Mouse (Mus musculus) MEL (cell line): ENCODE data around the gene Malsu1. TPM values are rescaled to one million over a fixed set of nuclear protein-coding genes. Genes with fewer than 3 reads are reported as not detected.

Experiments used
- DNase-seq: peaks from one replicate; pipeline ENCODE4 v3.0.0; 2011; ENCODE audit warnings: low read depth, low spot score
- H3K27ac ChIP-seq: 2 replicates; pipeline ENCODE4 v1.5.1; 2012; ENCODE audit warnings: low read depth, mild to moderate bottlenecking, control low read depth, low read length, moderate library complexity; ENCODE audit not compliant: control insufficient read depth
- H3K27me3 ChIP-seq, 2 experiments: fragments of 150-350 bp in 1 of 2; sonication (generic) in 1 of 2; 2 replicates each; pipeline ENCODE4 v1.6.1; 2012; ENCODE audit warnings: low read length in 2 of 2, mild to moderate bottlenecking in 2 of 2, improper control_type of control experiment in 1 of 2, moderate library complexity in 1 of 2; ENCODE audit not compliant: insufficient read depth in 2 of 2, control insufficient read depth in 1 of 2
- H3K36me3 ChIP-seq, 2 experiments: 2 replicates each; pipeline ENCODE4 v1.6.1; 2012 to 2014; ENCODE audit warnings: low read length in 2 of 2, improper control_type of control experiment in 1 of 2, inconsistent platforms in 1 of 2, mild to moderate bottlenecking in 1 of 2; ENCODE audit not compliant: insufficient read depth in 2 of 2, control insufficient read depth in 1 of 2
- H3K4me1 ChIP-seq, 2 experiments: fragments of 150-350 bp in 1 of 2; sonication (generic) in 1 of 2; 2 replicates each; pipeline ENCODE4 v1.6.1; 2012; ENCODE audit warnings: low read length in 2 of 2, improper control_type of control experiment in 1 of 2, mild to moderate bottlenecking in 1 of 2; ENCODE audit not compliant: insufficient read depth in 2 of 2, control insufficient read depth in 1 of 2
- H3K4me3 ChIP-seq, 2 experiments: fragments of 150-350 bp in 1 of 2; sonication (generic) in 1 of 2; 2 replicates each; pipeline ENCODE4 v1.5.1; 2012; ENCODE audit warnings: low read depth in 2 of 2, low read length in 2 of 2, mild to moderate bottlenecking in 2 of 2, moderate library complexity in 2 of 2, control low read depth in 1 of 2, improper control_type of control experiment in 1 of 2; ENCODE audit not compliant: control insufficient read depth in 1 of 2, insufficient read depth in 1 of 2
- H3K79me2 ChIP-seq: 2 replicates; pipeline ENCODE4 v1.6.1; 2012; ENCODE audit warnings: mild to moderate bottlenecking, low read length, moderate library complexity; ENCODE audit not compliant: control insufficient read depth, poor library complexity, insufficient read depth
- H3K9ac ChIP-seq: 2 replicates; pipeline ENCODE4 v1.6.1; 2012; ENCODE audit warnings: low read depth, mild to moderate bottlenecking, control low read depth, low read length, moderate library complexity; ENCODE audit not compliant: control insufficient read depth, poor library complexity, severe bottlenecking
- H3K9me3 ChIP-seq: fragments of 150-350 bp; sonication (generic); replicated peaks from 2 replicates; pipeline ENCODE4 v1.6.1; 2012; ENCODE audit warnings: mild to moderate bottlenecking, low read length, improper control_type of control experiment, moderate library complexity; ENCODE audit not compliant: insufficient read depth
- BHLHE40 ChIP-seq: IDR thresholded peaks from 2 replicates; pipeline ENCODE4 v1.6.1; 2012; ENCODE audit warnings: low read depth, mild to moderate bottlenecking, inconsistent platforms, low read length, improper control_type of control experiment, borderline replicate concordance
- CHD1 ChIP-seq: IDR thresholded peaks from 2 replicates; pipeline ENCODE4 v1.6.1; 2012; ENCODE audit warnings: low read depth, mild to moderate bottlenecking, inconsistent platforms, low read length, improper control_type of control experiment
- CHD2 ChIP-seq: IDR thresholded peaks from 2 replicates; pipeline ENCODE4 v1.6.1; 2011; ENCODE audit warnings: low read length, improper control_type of control experiment
- GABPA ChIP-seq: IDR thresholded peaks from 2 replicates; pipeline ENCODE4 v1.6.1; 2012; ENCODE audit warnings: low read depth, mild to moderate bottlenecking, inconsistent platforms, low read length, improper control_type of control experiment, moderate library complexity
- GATA1 ChIP-seq: IDR thresholded peaks from 2 replicates; pipeline ENCODE4 v1.6.1; 2011; ENCODE audit warnings: low read depth, low read length, improper control_type of control experiment
- KAT2A ChIP-seq: conservative IDR thresholded peaks from 2 replicates; pipeline ENCODE4 v1.6.1; 2012; ENCODE audit warnings: low read depth, low read length, improper control_type of control experiment, inconsistent platforms
- MAX ChIP-seq: IDR thresholded peaks from 2 replicates; pipeline ENCODE4 v1.6.1; 2011; ENCODE audit warnings: low read length, improper control_type of control experiment
- MEF2A ChIP-seq: IDR thresholded peaks from 2 replicates; pipeline ENCODE4 v1.6.1; 2014; ENCODE audit warnings: low read depth, mild to moderate bottlenecking, inconsistent platforms, low read length, improper control_type of control experiment; ENCODE audit not compliant: poor library complexity, insufficient replicate concordance, severe bottlenecking; ENCODE audit errors: extremely low read depth
- MXI1 ChIP-seq: IDR thresholded peaks from 2 replicates; pipeline ENCODE4 v1.6.1; 2011; ENCODE audit warnings: mild to moderate bottlenecking, low read depth, low read length, improper control_type of control experiment
- MYC ChIP-seq: IDR thresholded peaks from 2 replicates; pipeline ENCODE4 v1.6.1; 2011; ENCODE audit warnings: low read depth, mild to moderate bottlenecking, low read length, improper control_type of control experiment, moderate library complexity
- POLR2A ChIP-seq, 2 experiments: IDR thresholded peaks; 2 replicates each; pipeline ENCODE4 v1.6.1; 2011 to 2012; ENCODE audit warnings: low read length in 2 of 2, mild to moderate bottlenecking in 2 of 2, control low read depth in 1 of 2, improper control_type of control experiment in 1 of 2, low read depth in 1 of 2, moderate library complexity in 1 of 2; ENCODE audit not compliant: control insufficient read depth in 1 of 2, insufficient read depth in 1 of 2, poor library complexity in 1 of 2
- POLR2AphosphoS5 ChIP-seq: IDR thresholded peaks from 2 replicates; pipeline ENCODE4 v1.6.1; 2012; ENCODE audit warnings: low read depth, borderline replicate concordance, mild to moderate bottlenecking, inconsistent platforms, low read length, moderate library complexity, mixed read lengths
- RAD21 ChIP-seq: IDR thresholded peaks from 2 replicates; pipeline ENCODE4 v1.6.1; 2011; ENCODE audit warnings: mild to moderate bottlenecking, low read depth, low read length, improper control_type of control experiment
- SIN3A ChIP-seq: IDR thresholded peaks from 2 replicates; pipeline ENCODE4 v1.6.1; 2012; ENCODE audit warnings: low read length, improper control_type of control experiment, inconsistent platforms
- USF1 ChIP-seq: IDR thresholded peaks from 2 replicates; pipeline ENCODE4 v1.6.1; 2014; ENCODE audit warnings: low read depth, mild to moderate bottlenecking, inconsistent platforms, low read length, improper control_type of control experiment, moderate library complexity
- USF2 ChIP-seq, 2 experiments: IDR thresholded peaks; 2 replicates each; pipeline ENCODE4 v1.6.1; 2011 to 2012; ENCODE audit warnings: improper control_type of control experiment in 2 of 2, low read length in 2 of 2, borderline replicate concordance in 1 of 2, inconsistent platforms in 1 of 2, low read depth in 1 of 2, mild to moderate bottlenecking in 1 of 2; ENCODE audit not compliant: insufficient read depth in 1 of 2
- ZMIZ1 ChIP-seq: IDR thresholded peaks from 2 replicates; pipeline ENCODE4 v1.6.1; 2012; ENCODE audit warnings: low read depth, mild to moderate bottlenecking, inconsistent platforms, low read length, improper control_type of control experiment, moderate library complexity
- polyA plus RNA-seq, 2 experiments: library from polyadenylated mRNA; stranded (reverse) in 1 of 2; unstranded in 1 of 2; fragments of >175 nt in 1 of 2; fragments of >200 nt in 1 of 2; gene quantifications; 2 replicates each; pipeline versions ENCODE4 v1.2.1 to v1.2.4; 2012; ENCODE audit warnings: low replicate concordance in 2 of 2, low read depth in 1 of 2; ENCODE audit not compliant: insufficient read length in 2 of 2, insufficient read depth in 1 of 2, missing spikeins in 1 of 2
- total RNA-seq: library from RNA; depleted of rRNA; stranded (reverse); fragments of 300-350 nt; gene quantifications from 2 replicates; pipeline ENCODE4 v1.2.3, GENCODE M21; 2012

Gene Malsu1
- total and polyA plus RNA-seq, 3 experiments = 27.8 to 60.7 TPM; not detected in 1

DNA sequence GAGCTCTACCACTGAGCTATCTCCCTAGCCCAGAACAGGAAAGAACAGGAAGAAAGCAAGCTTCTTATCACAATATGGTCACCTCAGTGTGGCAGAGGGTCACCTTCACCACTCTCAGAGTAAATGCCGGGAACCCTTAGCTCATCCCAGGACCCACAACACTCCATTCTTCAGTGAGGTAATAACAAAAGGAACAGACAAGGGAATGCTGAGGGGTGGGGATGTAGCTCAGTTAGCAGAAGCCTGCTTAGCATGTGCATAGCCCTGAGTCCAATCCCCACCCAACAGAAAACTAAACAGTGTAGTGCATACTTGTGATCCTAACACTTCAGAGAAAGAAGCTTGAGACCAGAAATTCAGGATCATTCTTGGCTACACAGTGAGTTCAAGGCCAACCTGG, 25.5 kb downstream of the Malsu1 start:
- no peaks in the 10 kb centered on the region for H3K36me3 ChIP-seq
- H3K27ac ChIP-seq = no peak overlapping the region
- TF ChIP-seq MEF2A (no peak), MYC (no peak), ZMIZ1 (no peak), POLR2A (IDR thresholded peaks at IDR 0.05; ENCODE audit: control insufficient read depth in 1 of 2, insufficient read depth in 1 of 2, low read depth in 1 of 2, low read length in 2 of 2, poor library complexity in 1 of 2) (no peak), MAX (no peak), KAT2A (no peak), GABPA (no peak), POLR2AphosphoS5 (no peak), CHD2 (no peak), SIN3A (no peak), MXI1 (no peak)
- no peaks in the 10 kb centered on the region for H3K9me3 ChIP-seq
- no peaks in the 10 kb centered on the region for H3K79me2 ChIP-seq
- H3K9ac ChIP-seq = no peak overlapping the region
- no peaks in the 10 kb centered on the region for H3K4me1 ChIP-seq
- H3K4me3 ChIP-seq = no peak overlapping the region
- no peak for DNase-seq
- H3K27me3 ChIP-seq = peaks cover 0 to 1% of the 10 kb centered on the region in 2 experiments; a peak in 1 of 4 replicates

DNA sequence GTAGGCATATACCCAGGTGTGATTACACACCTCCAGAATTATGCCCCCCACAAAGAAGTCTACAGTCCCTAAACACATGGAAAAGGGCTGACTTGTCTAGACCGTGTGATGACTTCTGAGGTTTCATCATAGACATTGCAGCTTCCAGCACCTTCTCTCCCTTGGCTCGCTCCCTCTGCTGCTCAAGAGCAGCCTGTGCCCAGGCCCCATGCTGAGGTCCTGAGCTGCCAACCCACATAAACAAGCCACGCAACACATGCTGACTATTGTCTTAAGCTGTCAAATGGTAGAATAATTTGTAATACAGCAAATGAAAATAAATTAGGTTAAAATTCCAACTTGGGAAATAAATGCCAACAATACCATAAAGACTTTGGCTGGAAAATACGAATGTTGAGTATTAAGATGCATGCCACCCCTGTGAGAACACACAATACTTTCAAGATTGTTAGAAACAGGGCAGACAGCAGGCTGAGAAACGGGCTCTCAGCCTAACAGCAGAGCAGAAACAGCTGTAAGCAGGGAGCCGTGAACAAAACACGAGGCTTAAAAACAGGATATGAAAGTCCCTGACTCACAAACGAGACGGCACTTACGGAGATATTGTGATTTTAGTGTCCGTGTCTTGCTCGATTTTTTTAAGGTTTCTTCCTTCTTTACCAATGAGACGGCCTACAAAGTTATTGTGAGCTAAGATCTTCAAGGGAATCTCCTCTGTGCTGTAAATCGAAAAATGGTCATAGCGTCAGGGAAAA, 33.3 kb downstream of the Malsu1 start:
- Histone ChIP-seq H3K27me3 (no peaks in the 10 kb centered on the region; a peak in 1 of 4 replicates), H3K4me3 (no peak overlapping the region), H3K79me2 (no peaks in the 10 kb centered on the region), H3K36me3 (no peaks in the 10 kb centered on the region), H3K9me3 (no peaks in the 10 kb centered on the region), H3K9ac (no peak overlapping the region), H3K27ac (no peak overlapping the region), H3K4me1 (no peaks in the 10 kb centered on the region)
- TF ChIP-seq GATA1 = no peak
- TF ChIP-seq USF1 = no peak
- TF ChIP-seq CHD1 = no peak
- no peak for TF ChIP-seq BHLHE40
- no peak for TF ChIP-seq USF2 (IDR thresholded peaks at IDR 0.05; ENCODE audit: borderline replicate concordance in 1 of 2, insufficient read depth in 1 of 2, low read depth in 1 of 2, low read length in 2 of 2)
- TF ChIP-seq GABPA = no peak
- TF ChIP-seq RAD21 = no peak
- DNase-seq = no peak
